Mouse (Mus musculus) ES-E14 (cell line): ENCODE measurements at regions not wholly inside any gene's neighbourhood (a gene's known extent, or its start where the extent isn't known, plus 50 kb on each side); places are given as distances from the start of the nearest gene placed in this dataset.

Experiments
- CHD2 ChIP-seq: IDR thresholded peaks from 2 replicates; pipeline ENCODE4 v1.6.1; 2014; ENCODE audit warnings: mild to moderate bottlenecking, low read depth, low read length, inconsistent platforms
- HCFC1 ChIP-seq: IDR thresholded peaks from 2 replicates; pipeline ENCODE4 v1.6.1; 2012; ENCODE audit warnings: low read length, inconsistent platforms, borderline replicate concordance; ENCODE audit not compliant: insufficient read depth
- MAFK ChIP-seq: IDR thresholded peaks from 2 replicates; pipeline ENCODE4 v1.6.1; 2014; ENCODE audit warnings: mild to moderate bottlenecking, low read depth, low read length, inconsistent platforms; ENCODE audit not compliant: insufficient read depth
- ZC3H11A ChIP-seq: IDR thresholded peaks from 2 replicates; pipeline ENCODE4 v1.6.1; 2012; ENCODE audit warnings: low read depth, mild to moderate bottlenecking, inconsistent platforms, low read length, borderline replicate concordance
- ZNF384 ChIP-seq: IDR thresholded peaks from 2 replicates; pipeline ENCODE4 v1.6.1; 2012; ENCODE audit warnings: low read depth, low read length, inconsistent platforms

GRCm38 (mm10) chr1:34986861-34987260 lies 137.1 kb downstream of the Plekhb2 start:
- TF ChIP-seq ZNF384: no peak
- TF ChIP-seq ZC3H11A: no peak
- no peak for TF ChIP-seq HCFC1
- no peak for TF ChIP-seq CHD2
- no peak for TF ChIP-seq MAFK
